Mouse (Mus musculus): ENCODE data around the gene Nat9.

Gene Nat9

DNA sequence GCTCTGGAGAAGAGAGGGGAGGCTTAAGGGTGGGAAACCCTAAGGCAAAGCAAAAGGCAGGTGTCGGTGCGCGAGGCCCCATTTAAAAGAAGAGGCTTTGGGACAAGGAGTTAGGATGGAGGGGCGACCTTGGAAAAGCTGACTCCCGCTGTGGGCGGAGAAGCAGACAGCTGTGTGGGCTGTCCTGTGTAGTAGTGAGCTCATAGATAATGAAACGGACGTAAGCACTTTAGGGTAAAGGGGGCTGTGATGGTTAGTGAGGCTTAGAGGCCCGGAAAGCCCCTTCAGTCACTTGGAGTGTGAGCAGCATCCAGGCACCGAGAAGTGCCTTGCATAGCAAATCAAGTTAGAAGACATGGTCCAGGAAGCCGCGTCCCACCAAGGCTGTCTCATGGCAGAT is at the start of gene Nat9:
Gene Nat9 (minus strand): TSS at position 167 of the 400 bp plus-strand sequence.
- no peak for DNase-seq (ENCODE audit: low read depth, low spot score)

DNA sequence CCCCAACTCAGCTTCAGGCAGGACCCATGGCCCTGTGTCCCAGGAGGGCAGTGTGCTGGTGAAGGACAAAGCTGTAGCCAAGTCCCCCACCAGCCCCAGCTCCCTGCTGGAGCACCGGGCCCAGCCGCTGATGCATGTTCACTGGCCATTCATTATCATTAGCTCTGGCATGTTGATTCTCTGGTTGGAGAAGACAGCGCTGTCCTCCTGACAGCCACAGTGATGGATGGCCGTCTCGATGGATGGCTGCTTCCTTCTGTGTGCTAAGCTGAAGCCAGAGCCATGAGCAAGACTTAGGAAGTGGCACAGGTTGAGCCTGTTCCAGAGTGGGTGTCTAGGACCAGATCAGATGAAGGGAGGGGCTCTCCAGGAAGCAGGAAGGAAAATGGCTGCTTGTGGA is 48.9 kb upstream of the Nat9 start:
- DNase-seq (ENCODE audit: low read depth, low spot score): no peak

GRCm38 (mm10) chr11:115234320-115235044 is 46.8 kb upstream of the Nat9 start:
- no peak for DNase-seq (ENCODE audit: low read depth, low spot score)

DNA sequence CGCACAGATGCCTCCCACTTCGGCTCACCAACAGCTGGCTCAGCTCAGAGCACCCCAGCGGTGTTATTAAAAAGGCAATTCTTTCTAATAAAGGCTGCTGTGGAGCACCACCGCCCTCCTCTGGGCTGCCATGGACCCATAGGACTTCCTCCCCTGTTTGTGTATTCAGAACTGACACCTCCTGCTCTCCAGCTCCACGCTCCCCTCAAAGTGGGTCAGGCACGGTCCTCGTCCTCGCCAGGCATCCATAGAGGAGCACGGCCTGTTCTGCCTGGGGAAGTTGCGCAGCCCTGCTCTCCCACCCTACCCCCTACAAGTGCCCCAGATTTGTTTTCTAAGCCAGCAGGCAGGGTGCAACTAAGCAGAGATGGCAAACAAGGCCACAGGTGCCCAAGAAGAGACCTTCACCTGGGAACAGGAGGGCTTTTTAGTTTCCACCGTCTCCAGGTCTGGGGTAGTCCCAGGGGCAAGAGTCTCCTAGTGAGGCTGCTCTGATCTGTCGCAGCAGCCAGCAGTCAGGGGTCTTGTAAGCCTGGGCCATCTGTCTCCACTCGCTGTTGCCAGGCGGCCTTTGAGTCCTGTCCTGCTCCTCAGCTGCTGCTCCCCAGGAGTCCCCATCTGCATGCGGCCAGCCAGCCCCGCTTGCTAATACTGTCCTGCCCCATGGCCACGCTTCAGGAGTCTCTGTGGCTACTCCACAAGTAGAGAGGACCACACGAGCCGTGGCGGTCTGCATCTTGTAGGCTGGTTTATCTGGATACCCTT is 46.0 kb upstream of the Nat9 start:
- DNase-seq (ENCODE audit: low read depth, low spot score): no peak

DNA sequence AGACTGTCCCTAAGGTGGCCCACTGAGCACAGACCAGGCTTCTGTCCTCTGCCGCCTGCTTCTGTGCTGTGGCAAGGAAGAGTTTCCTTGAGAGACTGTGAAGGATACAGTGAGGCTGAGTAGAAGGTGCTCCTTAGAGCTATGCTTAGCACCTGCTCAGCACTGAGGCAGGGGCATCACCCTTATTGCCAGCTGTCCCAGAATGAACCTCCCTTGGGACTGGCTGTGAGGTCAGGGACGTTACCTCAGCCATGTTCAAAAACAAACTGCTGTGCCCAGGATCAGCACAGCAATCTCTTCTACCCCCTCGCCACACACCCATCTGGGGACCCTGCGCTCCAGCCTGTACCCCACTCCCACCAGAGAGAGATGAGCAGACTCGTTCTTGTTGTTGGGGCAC is 45.2 kb upstream of the Nat9 start:
- DNase-seq (ENCODE audit: low read depth, low spot score): no peak

DNA sequence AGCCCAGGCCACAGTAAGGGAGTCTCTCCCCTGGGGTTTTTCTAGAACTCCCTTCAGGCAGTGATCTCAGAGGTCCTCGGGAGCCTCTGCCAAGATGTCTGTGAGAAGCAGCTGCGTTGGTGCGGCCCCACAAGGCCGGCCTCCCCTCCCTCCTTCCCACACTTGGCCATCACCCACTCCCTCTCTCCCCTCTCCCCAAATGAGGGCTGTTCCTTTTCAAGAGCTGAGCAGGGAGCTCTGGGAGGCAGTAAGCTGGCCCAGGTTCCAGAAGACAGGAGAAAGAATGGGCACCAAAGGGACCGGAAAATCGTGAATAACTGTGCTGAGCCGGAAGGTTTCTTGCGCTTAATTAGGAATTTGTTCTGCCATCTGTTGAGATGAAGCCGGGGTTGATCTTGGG is 44.3 kb upstream of the Nat9 start:
- DNase-seq (ENCODE audit: low read depth, low spot score): no peak

DNA sequence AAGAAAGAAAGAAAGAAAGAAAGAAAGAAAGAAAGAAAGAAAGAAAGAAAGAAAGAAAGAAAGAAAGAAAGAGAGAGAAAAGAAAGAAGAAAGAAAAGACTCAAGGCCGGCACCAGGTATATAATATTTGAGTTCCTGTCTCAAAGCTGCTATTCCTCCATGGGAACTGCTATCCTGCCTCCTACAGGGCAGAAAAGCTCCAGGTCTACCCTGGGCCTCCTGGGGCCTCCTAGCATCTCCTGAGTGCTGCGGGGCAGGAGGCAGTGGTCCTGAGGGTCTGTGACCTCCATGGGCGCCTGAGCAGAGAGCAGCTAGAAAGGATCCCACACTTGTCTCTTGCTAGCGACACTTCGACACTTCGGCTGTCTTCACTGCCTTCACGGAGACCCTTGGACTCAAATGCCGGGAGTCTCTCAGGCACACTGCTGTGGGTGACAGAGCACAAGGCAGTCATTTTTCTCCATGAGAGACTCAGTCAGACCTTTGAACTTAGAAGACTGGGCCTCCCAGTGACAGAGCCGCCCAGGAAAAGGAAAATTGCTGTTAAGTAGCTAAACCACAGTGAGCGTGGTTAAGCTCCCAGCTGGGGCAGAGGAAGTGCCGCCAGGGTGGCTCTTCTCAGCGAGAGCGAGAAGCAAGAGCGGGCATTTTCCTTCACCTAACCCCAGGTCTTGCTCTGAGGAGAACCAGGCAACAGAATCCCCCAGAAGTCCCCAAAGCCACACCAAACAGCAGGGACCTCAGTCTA is 43.7 kb upstream of the Nat9 start:
- DNase-seq (ENCODE audit: low read depth, low spot score): no peak

- DNase-seq (ENCODE audit: low read depth, low spot score): no peak
These were observed 41.6 kb upstream of the Nat9 start for GRCm38 (mm10) chr11:115229021-115229930.

- no peak for DNase-seq (ENCODE audit: low read depth, low spot score)
These were observed 40.8 kb upstream of the Nat9 start for GRCm38 (mm10) chr11:115228430-115228829.

DNA sequence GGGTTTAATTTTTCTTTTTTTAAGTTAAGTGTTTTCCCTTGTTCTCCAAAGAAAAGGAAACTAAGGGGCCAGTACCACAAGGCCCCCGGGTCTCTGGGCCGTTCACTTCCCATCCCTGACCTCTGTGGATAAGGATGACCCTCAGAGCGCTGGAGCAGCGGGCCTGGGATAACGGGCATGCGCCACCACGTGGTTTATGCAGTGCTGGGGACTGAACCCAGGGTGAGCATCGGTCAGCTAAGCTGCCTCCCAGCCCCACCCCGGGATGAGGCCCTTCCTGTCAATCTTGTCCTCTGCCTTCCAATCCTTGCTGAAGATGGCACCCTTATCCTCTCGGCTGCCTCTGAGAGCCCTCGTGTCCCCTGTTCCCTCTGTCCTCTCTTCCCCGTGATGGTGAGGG is 40.0 kb upstream of the Nat9 start:
- no peak for DNase-seq (ENCODE audit: low read depth, low spot score)

DNA sequence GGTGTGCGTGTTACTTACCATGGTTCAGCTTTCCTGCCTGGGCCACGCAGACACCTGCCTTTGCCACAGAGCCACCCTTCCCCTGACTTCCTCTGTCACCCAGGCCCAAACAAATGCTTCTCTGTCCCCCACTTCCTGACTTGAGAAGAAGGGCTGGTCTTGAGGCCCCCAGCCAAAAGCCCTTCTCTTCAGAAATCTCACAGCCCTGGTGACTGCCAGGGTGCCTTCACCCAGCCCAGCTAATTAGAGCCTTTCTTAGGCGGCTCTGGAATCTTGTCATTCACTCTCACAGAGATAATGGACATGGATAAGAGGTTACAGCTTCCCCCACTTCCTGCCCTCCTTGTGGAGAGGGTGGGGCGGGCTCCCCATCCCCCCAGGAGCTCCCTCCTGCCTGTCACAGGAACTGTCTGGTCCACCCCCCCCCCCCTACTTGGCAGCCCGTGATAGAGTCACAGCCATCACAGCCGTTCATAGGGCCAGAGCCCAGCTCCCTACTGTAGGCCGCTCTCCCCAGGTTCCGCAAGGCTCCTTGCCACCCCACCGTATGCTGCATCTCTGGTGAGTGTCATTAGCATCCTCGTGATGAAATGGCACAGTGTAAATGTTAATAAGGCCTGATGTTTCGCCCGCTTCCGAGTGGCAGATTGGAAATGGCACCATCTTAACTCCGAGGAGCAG is 39.3 kb upstream of the Nat9 start:
- no peak for DNase-seq (ENCODE audit: low read depth, low spot score)

- DNase-seq (ENCODE audit: low read depth, low spot score): no peak
These were observed 37.6 kb upstream of the Nat9 start for GRCm38 (mm10) chr11:115225301-115225700.

DNA sequence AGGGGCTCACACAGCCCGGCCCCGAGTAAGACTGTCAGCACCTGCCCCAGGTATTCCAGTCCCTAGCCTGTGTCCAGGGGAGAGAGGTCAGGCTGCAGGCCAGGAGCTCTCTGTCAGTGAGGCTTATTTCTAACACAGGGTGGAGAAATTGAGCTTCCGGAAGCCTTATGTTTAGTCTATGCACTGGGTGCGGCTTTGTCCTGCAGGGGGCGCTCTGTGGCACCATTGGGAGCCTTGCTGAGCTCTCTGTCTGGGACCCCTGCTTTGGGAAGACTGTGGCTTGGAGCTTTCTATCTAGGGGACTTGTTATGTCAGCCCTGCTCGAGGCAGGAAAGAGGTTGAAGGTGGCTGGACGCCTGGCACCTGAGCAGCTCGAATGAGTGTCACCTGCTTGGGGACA is 37.2 kb upstream of the Nat9 start:
- peak; percentile 58 for DNase-seq (ENCODE audit: low read depth, low spot score)

GRCm38 (mm10) chr11:115223877-115224276 is 36.2 kb upstream of the Nat9 start:
- DNase-seq (ENCODE audit: low read depth, low spot score): no peak

- DNase-seq (ENCODE audit: low read depth, low spot score): no peak
These were observed 35.8 kb upstream of the Nat9 start for GRCm38 (mm10) chr11:115223451-115223850.

DNA sequence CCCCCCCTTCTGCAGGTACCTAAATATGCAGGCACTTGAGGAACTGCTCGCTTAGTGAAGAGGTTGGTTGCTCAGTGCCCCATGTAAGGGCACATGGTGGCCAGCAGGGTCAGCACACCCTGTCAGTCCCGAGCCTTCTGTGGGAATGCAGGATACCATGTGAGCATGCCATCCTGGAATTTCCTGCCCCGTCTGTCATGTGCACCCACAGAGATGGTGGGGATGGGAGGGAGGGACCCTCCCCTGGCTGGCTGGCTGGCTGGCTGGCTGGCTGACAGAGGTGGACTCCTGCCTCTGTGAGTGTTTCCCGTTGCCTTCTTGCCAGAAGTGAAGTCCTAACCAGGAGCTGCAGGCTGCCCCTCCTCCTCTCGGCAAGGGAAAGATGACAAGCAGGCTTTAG is 34.9 kb upstream of the Nat9 start:
- DNase-seq (ENCODE audit: low read depth, low spot score): no peak

DNA sequence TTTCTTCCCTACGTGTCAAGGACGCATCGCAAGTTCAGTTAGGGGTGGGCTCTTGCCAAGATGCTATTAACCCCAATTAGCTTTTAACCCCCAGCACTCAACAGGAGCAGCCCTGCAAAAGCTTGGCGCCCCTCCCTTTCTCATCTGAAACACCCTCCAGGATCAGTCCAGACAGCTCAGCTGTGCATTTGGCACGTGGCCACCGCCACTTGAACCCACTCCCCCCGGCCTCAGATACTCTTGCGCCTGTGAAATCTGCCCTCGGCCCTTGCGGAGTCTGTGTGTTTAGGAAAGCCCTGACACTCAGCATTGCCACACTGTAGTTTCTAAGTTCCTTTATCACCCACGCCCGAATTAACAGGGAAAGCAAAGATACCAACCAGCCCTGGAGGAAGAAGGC is 34.4 kb upstream of the Nat9 start:
- no peak for DNase-seq (ENCODE audit: low read depth, low spot score)

- no peak for DNase-seq (ENCODE audit: low read depth, low spot score)
These were observed 32.0 kb upstream of the Nat9 start for GRCm38 (mm10) chr11:115219685-115220084.

DNA sequence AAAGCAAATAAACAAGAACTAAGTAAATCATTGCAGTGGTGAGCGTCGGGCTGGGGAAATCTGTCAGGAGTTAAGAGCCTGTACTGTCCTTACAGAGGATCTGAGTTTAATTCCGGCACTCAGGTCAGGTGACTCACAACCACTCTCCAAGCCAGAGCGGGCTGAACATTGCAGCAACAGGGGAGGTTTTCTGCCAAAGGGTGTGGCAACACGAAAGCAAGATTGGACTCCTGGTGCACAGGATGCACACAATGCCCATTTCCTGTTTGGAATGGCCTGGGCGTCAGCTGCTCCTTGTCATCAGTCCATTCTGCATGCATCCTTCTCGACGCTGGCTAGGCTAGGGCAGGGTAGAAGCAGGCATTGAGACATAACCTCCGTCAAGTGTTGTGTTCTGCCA is 31.6 kb upstream of the Nat9 start:
- no peak for DNase-seq (ENCODE audit: low read depth, low spot score)

DNA sequence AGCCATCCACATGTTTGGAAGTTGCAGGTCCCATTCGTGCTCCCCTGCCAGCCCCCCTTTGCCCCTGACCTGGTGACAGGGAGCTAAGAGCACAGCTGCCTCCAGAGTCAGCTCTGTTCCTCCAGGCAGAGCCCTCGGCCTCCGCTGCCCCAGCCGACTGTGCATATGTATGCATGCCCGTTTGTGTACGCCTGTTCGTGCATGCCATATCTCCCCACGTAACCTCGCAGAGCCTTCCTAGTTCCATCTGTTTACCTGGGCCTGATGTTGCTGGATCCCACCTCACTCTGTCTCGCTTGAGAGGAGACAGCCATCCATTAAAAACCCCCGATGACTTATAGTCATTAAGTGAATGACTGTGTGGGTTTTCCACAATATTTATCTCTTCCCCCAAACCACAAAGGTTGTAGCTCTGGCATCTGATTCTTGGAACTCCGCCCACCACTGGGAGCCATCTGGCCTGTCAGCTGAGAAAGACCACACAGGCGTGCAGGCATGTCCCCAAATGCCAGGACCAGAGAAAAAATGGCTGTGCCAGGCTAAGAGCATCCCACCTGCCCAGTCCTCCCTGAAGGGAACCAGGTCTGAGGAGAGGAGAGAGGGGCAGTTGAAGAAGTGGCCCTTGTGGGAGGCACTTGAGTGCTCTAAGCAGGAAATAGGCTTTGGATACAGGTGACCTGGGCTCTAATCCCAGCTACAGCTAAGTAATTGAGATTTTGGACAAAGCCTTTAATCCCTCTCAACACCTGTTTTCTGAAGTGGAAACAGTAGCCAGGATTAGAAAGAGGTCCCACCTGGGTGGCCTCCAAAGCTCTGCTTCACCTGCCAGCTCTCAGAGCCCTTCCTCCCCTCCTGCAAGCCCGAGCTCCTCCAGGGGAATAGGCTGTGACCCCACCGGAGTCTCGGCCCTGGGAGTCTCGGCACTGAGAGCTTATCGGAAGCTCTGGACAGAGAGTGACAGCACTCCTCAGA is 30.1 kb upstream of the Nat9 start:
- DNase-seq (ENCODE audit: low read depth, low spot score): no peak

All from retina, postnatal 7 days (tissue).